Mouse (Mus musculus) urinary bladder, postnatal 25 days (tissue): ENCODE measurements around the gene Mms19.

Source experiments
- DNase-seq: peaks from one replicate; pipeline ENCODE4 v3.0.0; 2022; ENCODE audit warnings: low spot score

Mms19 gene

DNA sequence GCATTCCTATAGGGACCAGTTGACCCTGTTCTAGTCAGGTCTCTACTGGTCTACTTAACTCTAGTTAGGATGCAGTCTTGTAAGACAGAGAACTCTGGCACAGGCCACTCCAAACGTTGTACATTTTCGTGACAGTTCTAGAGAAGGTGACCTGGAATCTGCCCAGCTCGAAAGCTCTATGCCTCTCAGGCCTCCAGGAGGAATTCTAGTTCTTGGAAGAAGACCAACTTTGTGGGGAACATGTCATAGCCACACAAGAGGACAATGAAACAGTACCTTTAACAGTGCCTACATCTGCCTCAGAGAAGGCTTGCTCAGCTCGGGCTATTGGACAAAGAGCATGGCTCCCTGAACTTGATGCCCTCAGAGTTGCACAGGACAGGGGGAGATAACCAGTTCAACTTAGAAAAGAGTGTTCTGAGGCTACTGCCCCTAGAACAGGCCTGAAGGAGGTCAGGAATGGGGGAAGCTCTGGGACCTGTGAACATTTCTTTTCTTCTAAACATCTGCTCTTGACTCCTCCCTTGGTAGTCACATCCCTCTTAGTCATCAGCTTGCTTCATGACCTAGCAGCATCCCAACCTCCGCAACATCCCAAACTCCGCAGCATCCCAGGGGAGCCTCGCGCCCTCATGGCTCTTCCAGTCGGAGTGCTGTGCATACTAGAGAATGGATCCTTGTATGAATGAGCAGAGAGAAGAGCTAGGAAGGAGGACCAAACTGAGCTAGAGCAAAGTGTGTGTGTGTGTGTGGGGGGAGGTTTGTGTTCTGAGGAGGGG, 18.0 kb upstream of the Mms19 start:
- no peak for DNase-seq

DNA sequence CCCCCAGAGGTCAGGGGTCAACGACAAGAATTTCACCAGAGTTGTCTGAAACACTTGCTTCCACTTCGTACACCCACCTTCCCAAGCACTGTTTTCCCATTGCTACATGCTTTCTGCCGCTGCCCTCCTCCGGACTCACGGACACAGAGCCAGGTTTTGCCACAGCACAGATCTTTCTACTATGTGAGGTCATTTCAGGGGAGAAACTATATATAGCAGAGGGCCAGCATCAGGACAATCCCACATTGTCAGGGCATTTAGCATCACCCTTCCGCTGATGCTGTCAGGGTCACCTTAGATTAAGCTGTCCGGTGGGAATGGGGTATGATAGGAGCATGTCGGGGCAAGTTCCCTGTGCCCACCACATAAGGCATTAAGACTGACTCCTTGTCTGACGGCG, 16.1 kb upstream of the Mms19 start:
- DNase-seq = no peak

DNA sequence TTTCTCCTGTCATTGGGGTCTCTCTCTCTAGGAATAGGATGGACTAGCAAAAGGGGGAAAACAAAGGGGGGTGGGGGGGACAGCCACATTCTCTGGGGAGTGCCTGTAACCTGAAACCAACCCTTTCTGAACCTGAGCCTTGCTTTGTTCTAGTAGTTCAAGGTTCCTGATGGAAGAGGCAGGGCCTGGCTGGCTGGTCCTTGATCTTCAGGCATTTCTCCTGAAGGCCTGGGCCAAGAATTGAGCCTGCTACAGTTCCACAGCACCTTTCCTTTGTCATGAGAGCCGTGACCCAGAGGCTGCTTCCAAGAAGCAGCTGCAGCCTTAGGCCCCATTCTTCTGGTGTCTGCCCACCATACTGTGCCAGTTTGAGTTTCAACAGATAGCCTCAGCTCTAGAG, 14.5 kb upstream of the Mms19 start:
- no peak for DNase-seq

DNA sequence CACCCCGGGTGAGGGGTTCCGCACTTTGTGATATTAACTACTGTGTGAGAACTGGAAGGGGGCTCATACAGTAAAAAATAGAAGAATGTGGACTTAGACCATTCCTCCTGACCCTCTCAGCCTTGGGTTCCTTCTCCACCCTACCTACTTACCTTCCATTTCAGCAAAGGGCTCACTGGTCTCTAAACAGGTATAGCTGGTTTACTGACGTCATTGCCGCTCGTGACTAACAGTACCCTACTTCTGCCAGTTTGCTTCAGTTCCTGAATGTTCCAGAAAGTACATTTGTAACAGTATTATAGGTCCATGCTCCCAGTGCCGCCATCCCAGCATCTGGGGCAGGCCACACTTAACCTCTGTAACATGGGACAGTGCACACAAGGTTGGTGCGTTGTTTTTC, 13.1 kb upstream of the Mms19 start:
- no peak for DNase-seq

DNA sequence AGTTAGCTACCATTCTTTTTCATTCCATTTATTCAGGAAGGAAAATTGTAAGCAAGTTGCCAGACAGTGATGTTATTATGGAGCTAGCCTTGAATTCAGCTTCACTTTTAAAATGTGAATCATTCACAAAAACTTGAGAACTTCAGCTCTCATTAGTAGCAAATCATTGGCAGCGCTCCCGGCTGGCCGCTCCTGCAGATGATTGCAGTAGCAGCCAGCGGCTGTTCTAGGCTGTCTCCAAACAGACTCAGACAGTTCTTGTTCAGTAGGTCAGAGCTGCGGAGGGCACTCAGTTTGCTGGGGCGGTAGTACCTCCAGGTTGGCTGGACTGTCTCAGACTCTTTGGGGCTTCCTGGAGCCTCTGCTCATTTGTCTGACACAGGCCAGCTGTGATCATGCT, 12.5 kb upstream of the Mms19 start:
- peak; percentile 73 for DNase-seq

DNA sequence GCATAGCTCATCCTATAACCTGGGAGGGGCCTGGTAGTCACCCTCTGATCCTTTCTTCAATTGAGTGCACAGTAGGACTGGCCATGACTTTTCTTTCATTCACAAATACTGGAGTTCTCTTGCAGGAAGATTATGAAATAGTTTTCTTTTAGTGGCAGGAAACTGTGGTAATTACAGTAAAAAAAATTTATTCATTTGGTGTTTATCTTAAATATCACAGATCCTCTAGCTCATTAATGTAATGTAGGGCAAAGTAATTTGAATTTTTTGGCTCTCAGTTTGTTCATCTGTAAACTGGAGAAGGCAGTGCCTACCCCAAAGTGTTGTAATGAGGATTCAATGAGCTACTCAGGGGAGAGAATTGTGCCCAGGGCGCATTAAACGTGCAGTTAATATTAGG, 12.0 kb upstream of the Mms19 start:
- DNase-seq = no peak

DNA sequence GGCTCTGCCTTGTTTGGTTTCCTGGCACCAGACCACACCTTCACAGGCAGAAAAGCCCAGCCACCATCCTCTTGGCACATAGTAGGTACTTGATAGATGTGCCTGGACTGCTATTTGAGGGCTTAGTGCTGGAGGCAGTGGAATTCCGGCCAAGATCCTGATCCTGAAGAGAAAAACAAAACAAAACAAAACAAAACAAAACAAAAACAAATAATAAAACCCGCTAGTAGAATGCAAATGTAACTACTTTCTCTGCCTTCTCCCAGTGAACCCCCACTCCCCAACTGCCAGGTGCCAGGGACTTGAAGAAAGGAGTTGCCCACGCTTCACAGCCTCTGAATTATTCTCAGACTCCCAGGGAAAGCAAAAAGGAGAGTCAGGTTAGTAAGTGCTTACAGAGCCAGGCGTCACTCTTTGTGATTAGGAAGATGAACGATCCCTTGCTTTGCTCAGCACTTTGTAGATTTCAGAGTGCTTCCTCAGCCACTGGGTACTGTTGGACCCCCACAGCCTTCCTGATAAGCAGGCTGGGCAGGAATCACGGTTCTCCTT, 11.0 kb upstream of the Mms19 start:
- no peak for DNase-seq

DNA sequence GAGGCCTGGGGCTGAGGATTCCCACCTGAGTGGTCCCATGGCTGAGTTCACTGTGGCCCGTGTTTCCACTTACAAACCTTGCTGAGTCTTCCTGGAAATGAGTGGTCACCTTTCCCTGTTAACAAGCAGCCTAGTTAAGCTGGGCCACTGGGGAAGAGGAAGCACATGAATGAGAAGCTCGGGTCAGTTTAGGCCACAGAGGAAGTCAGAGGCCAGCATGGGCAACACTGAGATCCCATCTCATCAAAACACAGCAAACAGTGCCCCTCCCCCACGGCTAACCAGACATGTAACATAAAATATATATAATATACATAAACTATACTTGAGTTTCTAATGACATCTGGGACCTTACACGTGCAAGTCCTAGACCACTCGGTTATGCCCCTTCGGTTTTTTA, 8.9 kb upstream of the Mms19 start:
- no peak for DNase-seq

DNA sequence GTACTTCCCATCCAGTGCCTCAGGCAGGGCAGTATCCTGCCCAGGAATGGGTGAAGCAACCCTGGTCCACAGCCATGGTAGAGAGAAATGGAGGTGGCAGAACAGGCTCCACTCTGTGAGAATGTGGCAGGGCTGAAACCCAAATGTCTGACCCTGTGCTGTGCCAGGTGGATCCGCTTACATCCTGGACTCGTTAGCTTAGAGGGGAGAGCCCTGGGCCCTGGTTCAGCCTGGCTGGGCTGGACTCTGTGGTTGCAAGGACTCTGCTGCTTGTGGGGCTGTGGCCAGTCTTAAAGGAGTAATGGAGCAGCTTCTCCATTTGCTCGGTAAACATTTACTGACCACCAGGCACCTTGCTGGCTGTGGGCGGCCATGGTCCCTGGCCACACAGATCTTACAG, 6.2 kb upstream of the Mms19 start:
- DNase-seq = no peak

DNA sequence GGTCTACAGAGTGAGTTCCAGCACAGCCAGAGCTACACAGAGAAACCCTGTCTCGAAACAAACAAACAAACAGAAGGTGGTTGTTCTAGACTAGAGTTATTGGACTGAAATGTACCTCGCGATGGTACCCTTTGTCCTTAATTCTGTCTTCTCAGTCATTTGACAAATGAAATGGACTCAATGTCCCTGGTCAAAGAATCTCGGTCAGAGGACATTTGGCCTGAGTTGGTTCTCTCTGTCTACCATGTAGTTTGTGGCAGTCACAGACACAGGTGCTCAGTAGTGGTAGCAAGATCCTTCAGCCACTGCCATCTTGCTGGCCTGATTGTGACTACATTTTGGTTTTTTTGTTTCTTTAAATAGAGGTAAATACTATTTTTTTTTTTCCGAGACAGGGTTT, 5.0 kb upstream of the Mms19 start:
- no peak for DNase-seq

DNA sequence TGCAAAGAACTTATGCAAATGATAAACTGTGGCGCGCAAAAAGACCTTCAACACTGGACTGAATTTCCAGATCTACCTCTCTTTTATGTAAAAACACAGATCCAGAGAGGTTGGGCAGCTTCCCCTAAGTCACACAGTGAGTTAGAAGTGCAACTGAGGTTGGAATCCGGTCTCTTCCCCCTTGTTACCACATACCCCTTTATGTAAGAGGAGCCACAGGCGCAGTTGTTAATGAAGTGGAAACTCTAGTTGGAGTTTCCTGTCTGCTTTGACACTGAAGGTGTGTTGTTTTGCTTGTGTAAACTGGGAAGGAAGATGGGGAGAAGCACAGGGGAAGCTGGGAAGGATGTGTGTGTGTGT, 1.8 kb upstream of the Mms19 start:
- DNase-seq = no peak

DNA sequence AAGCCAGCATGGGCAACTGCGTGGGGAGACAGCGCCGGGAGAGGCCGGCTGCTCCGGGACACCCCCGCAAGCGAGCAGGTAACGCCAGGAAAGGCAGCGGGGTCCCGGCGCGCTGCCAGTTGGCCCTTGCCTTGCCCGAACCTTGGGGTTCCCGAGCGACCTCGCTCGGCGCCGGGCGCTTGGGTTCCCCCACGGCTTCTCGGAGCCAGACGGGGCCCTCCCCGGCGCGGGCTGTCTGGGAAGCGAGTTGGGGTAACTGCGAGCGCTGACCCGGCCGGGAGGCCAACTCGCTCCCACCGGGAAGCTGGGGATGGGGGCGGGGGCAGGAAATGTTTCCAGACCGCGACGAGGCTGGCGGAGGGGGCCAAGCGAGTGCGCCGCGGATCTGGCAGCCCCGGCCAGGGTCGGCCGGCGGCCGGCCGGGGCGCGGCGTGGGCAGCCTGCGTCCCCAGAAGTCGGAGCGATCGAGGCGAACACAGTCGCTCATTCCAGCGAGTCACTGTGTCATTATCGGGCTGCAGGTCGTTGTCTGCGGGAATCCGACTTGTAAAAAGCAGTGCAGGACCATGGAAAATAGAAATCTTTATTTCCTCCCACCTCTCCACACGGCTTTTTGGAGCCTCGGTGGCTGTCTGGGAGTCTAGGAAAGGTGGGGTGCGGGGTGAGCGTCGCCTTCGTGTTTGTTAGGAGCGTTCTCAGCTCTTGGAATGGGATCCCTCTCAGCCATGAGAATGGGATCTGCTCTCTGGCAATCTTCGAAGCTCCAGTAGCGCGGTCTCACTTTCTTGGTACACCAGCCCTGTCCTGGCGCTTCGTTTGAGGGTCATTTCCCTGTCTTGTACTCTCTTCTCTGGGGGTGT, 1.2 kb upstream of the Mms19 start:
- DNase-seq = peak; percentile 44

DNA sequence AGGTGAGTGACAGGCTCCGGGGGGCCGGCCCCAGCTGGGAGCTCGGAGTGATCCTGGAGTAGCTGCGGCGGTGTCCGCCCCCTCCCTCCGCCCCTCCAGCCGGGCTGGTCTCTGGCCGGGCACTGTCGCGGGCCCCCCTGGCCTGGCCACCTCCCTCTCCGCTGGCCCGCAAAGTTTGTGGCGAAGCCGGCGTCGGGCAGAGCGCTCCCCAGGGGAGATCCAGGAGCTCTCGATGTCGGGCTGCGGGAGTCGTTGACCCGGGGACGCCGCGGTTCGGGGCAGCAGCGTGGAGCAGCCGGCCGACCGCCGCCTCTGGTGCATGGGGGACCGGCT, 604 bp upstream of the Mms19 start, which contains the start of gene Ubtd1:
Ubtd1 (plus strand) TSS at position 169 of the 333 bp plus-strand sequence.
- DNase-seq = no peak

DNA sequence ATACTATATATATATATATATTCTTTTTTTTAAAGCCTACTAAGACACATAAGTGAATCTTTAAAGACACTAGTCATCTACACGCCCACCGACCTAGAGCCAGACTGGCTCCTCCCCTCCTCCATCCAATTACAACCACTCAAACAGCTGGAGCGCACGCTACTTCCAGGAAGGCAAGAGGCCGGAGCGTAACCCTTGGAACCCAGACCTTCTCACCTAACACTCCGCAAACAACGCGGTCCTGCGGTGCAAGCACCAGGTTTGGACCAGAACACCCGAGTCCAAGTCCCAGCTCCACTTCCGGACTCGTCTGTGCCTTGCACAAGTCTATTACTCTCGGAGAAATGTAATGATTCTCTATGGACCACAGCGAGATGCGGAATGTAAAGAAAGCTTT, 537 bp downstream of the Mms19 start:
- DNase-seq = peak; percentile 35

DNA sequence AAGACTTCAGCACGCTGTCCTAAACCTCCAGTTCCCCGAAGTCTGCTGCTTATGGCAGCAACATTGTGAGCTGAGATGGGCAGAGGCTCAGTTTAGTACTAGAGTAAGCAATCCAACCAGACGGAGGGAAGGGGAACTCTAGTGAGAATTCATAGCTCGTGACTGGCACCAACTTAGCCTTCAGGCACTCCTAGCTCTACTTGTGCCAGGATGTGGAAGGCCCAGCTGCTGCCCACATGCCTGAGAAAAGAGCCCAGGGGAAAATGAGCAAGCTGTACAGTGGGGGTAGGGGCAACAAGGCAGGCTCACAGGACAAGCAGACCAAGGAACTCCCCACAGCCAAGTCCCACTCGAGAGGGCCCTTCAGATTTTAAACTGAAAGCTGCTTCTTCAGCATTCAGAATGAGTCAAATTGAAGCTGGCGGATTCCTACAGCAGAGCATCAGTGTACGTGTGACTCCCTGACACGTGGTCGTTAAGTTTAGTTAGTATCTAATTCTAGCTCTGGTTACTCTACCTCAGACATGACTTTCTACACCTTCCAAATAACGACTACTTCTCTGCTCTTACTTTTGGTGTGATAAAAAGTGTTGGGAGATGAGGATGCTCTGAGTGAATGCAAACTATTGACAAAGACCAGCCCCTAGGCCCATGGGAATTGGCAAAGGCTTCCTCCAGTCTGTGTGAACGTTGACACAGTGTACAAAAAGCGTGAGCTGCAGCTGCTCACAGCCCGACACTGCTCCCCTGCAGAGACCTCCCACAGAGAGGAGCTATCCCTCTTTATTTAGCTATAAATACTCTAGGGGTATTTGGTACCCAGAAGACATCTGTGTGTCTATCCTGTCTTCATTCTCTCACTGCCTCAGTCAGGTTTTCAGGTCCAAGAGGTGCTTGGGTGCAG, 6.8 kb downstream of the Mms19 start:
- no peak for DNase-seq

DNA sequence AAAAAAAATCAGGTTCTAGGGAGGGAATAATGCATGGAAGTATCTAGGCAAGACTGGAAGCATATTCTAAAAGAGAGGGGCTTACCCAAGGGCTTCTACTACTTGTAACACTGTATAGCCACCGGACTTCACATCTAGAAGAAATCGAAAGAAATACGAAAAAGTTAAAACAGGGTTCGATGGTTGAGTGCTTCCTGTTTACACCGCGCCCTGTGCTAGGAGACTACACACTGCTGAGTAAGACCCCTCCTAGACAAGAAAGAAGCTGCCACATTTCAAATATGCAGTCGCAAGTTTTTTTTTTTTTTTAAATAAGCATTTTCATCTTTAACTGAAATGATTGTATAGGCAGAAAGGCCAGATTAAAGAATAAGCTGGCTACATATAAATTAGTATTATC, 11.3 kb downstream of the Mms19 start:
- DNase-seq = no peak

DNA sequence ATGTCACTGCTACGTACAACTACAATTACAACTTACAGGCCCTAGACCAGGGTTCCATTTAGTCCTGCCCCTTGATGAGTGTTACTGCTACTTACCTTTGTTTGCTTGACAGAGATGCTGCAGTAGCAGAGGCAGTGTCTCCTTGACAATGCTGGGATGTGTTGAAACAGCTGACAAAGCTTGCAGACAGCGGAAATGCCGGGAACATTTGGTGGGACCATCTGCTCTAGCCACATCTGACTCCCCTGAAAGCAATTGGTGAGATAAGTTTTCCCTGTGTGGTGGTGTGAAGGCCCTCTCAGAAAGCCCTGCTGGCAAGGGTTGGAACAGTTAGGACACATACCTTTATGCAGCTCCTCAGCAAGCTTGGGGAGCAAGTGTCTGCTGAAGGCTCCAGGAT, 27.4 kb downstream of the Mms19 start:
- no peak for DNase-seq

DNA sequence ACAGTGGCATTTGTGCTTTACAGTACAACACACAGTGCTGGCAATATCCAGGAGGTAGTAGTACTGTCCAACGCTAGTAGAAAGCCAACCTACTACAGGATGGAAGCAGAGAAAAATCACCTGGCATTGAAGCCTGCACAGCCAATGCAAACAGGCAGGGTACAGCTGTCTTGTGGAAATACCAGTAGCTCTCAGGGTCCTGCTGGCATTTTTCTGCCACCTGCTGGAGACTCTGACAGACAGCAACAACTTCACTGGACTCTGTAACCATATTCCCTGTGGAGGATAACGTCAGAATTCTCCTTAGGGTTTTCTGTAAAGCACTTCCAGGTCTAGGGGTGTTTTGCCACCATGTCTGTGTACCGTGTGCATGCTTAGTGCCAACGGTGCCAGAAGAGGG, 28.7 kb downstream of the Mms19 start:
- no peak for DNase-seq

DNA sequence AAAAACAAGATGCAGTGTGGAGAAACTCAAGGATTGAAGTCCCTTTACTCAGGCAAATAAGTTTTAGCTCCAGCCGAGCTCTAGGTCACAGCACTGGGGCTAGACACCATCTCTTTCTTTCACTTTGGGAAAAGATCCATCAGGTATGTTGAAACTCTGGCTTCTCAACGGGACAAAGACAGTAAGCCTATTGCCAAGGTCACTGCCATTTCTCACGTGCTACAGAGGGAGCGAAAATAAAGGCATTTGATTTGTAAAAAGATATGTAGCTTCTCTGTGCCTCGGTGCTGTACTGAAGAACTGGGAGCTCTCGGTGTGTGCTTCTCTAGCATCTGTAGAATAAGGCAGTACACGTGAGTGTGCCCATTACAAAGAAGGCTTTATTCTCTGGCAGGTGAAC, 37.1 kb downstream of the Mms19 start:
- no peak for DNase-seq

DNA sequence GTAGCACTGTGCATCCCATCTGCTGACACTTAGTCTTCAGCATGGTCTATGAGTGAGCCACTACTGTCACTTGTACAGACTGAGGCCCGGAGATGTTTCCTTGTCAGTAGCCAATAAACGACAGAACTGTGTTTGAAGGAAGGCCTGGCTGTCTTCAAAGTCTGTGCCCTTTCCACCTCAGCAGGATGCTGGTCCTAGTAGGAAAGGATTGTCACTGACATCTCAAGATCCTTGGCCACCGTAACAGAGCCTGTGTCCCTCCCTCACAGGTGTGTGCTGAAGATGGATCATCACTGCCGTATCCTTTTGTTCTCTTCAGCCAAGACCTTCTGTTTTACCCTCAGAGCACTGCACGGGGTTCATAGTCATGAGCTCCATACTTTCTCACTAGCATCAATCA, 42.4 kb downstream of the Mms19 start:
- no peak for DNase-seq

DNA sequence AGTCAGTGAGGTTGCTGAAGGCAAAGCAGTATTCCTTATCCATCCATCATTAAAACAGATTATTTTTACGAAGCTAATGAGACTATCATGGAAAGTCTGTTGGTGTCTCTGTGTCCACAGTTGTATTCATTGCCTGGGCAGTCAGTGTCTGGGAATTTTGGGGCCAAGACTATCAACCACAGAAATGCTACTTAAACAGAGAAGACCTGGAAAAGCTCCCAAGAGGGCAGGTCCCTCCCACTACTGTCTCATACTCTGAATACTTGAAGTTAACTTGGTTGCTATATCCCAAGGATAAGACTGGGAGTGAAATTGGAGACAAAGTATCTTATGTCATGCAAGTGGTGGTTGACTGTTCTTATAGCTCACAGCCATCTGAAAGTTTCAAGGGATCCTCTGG, 45.0 kb downstream of the Mms19 start:
- no peak for DNase-seq

DNA sequence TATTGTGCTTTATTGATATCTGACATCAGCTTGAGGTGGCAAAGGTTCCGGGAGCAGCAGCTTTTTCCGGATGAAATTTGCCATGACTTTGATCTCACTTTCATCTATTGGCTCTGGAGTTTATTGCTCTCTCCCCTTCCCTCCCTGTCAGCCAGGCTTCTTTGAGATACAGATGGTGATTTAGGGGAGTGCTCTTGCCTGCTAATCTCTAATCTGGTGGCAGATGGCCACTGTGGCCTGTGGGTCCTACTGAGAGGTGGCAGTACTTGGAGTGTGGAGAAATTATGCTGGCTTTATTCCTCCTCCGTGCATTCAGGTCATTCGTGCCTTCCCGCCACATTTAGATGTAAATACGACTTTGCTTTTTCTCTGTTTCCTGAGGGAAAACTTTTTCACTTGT, 46.8 kb downstream of the Mms19 start:
- DNase-seq = no peak
